Mouse (Mus musculus) MN1 (cell line): ENCODE data around the gene Gm29776.
A peak's percentile ranks its signal among the peaks of the same experiment; 100 is the strongest.

ENCODE experiments used
- DNase-seq: peaks from one replicate; pipeline ENCODE4 v3.0.0-alpha.2; 2016; ENCODE audit warnings: low spot score

Gene Gm29776

GRCm38 (mm10) chr14:54650621-54651454 is 47.8 kb downstream of the Gm29776 start:
- DNase-seq = peak; percentile 94

- no peak for DNase-seq
Observed at GRCm38 (mm10) chr14:54647900-54648299, 50.7 kb downstream of the Gm29776 start.

- no peak for DNase-seq
Observed at GRCm38 (mm10) chr14:54646898-54647636, 51.6 kb downstream of the Gm29776 start.

- no peak for DNase-seq
Observed at GRCm38 (mm10) chr14:54646455-54646854, 52.2 kb downstream of the Gm29776 start.

- no peak for DNase-seq
Observed at GRCm38 (mm10) chr14:54644294-54644693, 54.3 kb downstream of the Gm29776 start.

GRCm38 (mm10) chr14:54643011-54643410 is 55.6 kb downstream of the Gm29776 start:
- DNase-seq = peak; percentile 51
